Mouse (Mus musculus): Measurements from ENCODE around the gene 1110002E22Rik. TPM values are rescaled to one million over a fixed set of nuclear protein-coding genes. Genes with fewer than 3 reads are reported as not detected.

The 1110002E22Rik gene
- polyA plus RNA-seq, 1 experiment from 2014 or later, result 0.06 TPM

DNA sequence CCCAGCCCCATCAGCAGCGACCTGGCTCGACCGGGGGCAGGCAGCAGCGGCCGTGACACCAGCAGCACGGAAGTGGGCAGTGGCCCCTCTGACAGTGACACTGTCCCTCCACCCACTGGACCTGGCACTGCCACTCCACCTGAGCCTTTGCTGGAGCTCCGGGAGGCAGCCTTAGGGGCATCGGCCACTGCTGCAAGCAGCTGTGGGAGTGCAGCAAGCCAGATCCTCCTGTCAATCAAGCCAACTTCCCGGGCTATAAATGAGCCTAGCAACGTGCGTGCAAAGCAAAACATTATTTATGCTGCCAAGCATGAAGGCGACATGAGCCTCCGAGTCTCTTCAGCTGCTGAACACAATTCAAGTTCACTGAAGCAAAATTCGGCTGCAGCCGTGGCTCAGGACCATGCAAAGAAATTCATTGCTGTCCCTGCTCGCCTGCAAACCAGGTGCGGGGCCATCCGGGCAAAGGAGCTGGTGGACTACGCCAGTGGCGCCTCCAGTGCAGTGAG is 1.6 kb downstream of the 1110002E22Rik start:
- H3K4me3 ChIP-seq (replicated peaks), result no peak overlapping the region
- no peaks in the 10 kb centered on the region for H3K4me1 ChIP-seq (replicated peaks)
- no peaks in the 10 kb centered on the region for H3K36me3 ChIP-seq
- no peak for DNase-seq
- no peaks in the 10 kb centered on the region for H3K9me3 ChIP-seq (replicated peaks)
- no peak overlapping the region for H3K27ac ChIP-seq
- ATAC-seq (ENCODE audit: low read depth), result no peak
- H3K27me3 ChIP-seq, result no peaks in the 10 kb centered on the region
- H3K9ac ChIP-seq, result no peak overlapping the region
- H3K4me2 ChIP-seq, result no peak overlapping the region
- 78% methylated on average over 20 of the region's 20 CpGs for WGBS (ENCODE audit: insufficient replicate concordance)

DNA sequence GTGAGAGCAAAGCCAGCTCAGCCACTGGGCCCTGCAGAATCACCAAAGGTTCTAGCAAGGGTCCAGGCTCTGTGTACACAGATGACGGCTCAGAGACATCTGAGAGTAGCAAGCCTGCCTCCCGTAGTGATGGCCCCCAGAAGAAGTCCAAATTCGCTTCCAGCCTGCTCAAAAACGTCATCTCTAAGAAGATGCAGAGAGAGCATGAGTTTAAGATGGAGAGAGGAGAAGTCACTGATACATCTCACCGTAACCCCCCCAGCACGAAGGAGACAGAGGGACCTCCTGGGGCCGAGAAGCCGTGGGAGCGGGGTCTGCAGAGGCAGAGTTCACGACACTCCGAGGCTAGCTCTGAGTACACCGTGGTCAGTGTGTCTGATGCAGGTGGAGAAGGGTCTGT is 2.4 kb downstream of the 1110002E22Rik start, which contains the start of gene Gm5105:
TSS of gene Gm5105 (minus strand) at position 101 of the 400 bp plus-strand sequence.
- no peaks in the 10 kb centered on the region for H3K9me3 ChIP-seq (replicated peaks)
- H3K27ac ChIP-seq, result no peak within 1 kb of the TSS
- no peak within 1 kb of the TSS for H3K4me3 ChIP-seq (replicated peaks)
- no peaks in the 10 kb centered on the region for H3K4me1 ChIP-seq (replicated peaks)
- no peaks in the 10 kb centered on the region for H3K36me3 ChIP-seq
- DNase-seq (no peak), ATAC-seq (ENCODE audit: low read depth) (no peak)
- no peak within 1 kb of the TSS for H3K9ac ChIP-seq
- H3K27me3 ChIP-seq, result no peaks in the 10 kb centered on the region
- H3K4me2 ChIP-seq, result no peak within 1 kb of the TSS
- WGBS (ENCODE audit: insufficient replicate concordance), result 78% methylated on average over 12 of the region's 12 CpGs

DNA sequence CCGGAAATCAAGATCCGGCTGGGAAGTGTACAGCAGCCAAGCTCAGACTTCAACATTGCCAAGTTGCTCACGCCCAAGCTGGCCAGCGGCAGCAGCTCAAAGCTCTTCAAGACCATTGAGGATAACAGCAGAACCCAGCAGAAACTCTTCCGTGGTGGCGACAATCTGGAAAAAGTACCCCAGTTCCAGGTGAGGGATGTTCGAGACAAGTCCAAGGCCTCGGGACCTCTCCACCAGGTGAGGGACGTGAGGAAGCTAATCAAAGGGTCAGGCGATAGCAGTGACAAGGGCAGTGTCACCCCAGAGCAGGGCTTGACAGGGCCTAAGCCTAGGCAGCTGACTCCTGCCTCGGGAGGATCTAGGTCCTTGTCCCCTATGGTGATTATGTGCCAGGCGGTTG is 3.3 kb downstream of the 1110002E22Rik start:
- Histone ChIP-seq H3K27ac (no peak overlapping the region), H3K4me1 (replicated peaks) (no peaks in the 10 kb centered on the region), H3K4me3 (replicated peaks) (no peak overlapping the region), H3K36me3 (no peaks in the 10 kb centered on the region), H3K9ac (no peak overlapping the region), H3K9me3 (replicated peaks) (no peaks in the 10 kb centered on the region), H3K4me2 (no peak overlapping the region), H3K27me3 (no peaks in the 10 kb centered on the region)
- WGBS (ENCODE audit: insufficient replicate concordance), result 78% methylated on average over 12 of the region's 12 CpGs
- ATAC-seq (ENCODE audit: low read depth), result no peak
- no peak for DNase-seq

DNA sequence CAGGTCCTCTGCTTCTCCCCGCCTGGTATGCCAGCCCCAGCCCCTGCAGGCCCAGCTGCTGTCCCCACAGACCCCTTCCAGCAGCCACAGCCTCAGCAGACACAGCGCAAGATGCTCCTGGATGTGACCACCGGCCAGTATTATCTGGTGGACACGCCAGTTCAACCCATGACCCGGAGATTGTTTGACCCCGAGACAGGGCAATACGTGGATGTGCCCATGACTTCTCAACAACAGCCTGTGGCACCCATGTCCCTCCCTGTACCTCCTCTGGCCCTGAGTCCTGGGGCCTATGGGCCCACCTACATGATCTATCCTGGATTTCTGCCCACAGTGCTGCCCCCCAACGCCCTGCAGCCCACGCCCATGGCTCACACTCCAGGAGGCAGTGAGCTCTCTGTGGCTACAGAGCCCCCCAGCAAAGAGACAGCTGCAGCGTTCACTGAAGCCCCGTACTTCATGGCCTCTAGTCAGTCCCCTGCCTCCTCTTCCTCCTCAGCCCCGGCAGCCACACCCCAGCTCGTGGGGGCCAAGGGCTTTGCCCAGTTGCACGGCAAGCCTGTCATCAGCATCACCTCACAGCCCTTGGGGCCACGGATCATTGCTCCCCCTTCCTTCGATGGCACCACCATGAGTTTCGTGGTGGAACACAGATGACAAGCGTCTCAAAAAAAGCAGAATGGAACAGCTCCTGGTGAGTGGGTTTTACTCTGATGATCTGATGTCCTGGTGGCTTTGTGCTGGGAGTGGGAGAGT is 5.1 kb downstream of the 1110002E22Rik start:
- no peaks in the 10 kb centered on the region for H3K27me3 ChIP-seq
- H3K4me3 ChIP-seq (replicated peaks), result no peak overlapping the region
- H3K4me1 ChIP-seq (replicated peaks), result no peaks in the 10 kb centered on the region
- H3K9me3 ChIP-seq (replicated peaks), result no peaks in the 10 kb centered on the region
- H3K36me3 ChIP-seq, result no peaks in the 10 kb centered on the region
- H3K4me2 ChIP-seq, result no peak overlapping the region
- H3K27ac ChIP-seq, result no peak overlapping the region
- ATAC-seq (ENCODE audit: low read depth) (no peak), DNase-seq (no peak)
- H3K9ac ChIP-seq, result no peak overlapping the region
- WGBS (ENCODE audit: insufficient replicate concordance), result 64% methylated on average over 18 of the region's 18 CpGs

DNA sequence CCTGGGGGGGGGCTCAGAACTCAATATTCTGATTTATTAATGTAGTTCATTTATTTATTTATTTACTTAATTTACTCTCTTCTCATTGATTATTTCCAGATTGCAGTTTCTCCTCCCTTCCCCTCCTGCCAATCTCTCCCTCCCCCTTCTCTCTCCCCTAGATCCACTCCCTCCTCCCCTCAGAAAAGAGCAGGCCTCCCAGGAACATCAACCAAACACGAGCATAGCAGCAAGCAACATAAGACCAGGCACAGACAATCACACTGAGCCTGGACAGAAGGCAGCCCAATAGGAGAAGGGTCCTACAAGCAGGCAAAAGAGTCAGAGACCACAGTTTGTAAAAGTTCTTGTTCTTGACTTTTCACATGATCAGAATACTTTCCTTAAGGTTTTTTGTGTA is 6.2 kb downstream of the 1110002E22Rik start:
- ATAC-seq (ENCODE audit: low read depth) (no peak), DNase-seq (no peak)
- Histone ChIP-seq H3K4me1 (replicated peaks) (no peaks in the 10 kb centered on the region), H3K27me3 (no peaks in the 10 kb centered on the region), H3K27ac (no peak overlapping the region), H3K9me3 (replicated peaks) (no peaks in the 10 kb centered on the region), H3K9ac (no peak overlapping the region), H3K36me3 (no peaks in the 10 kb centered on the region), H3K4me2 (no peak overlapping the region), H3K4me3 (replicated peaks) (no peak overlapping the region)
- WGBS (ENCODE audit: insufficient replicate concordance), result 19% methylated on average over 1 of the region's 1 CpGs

DNA sequence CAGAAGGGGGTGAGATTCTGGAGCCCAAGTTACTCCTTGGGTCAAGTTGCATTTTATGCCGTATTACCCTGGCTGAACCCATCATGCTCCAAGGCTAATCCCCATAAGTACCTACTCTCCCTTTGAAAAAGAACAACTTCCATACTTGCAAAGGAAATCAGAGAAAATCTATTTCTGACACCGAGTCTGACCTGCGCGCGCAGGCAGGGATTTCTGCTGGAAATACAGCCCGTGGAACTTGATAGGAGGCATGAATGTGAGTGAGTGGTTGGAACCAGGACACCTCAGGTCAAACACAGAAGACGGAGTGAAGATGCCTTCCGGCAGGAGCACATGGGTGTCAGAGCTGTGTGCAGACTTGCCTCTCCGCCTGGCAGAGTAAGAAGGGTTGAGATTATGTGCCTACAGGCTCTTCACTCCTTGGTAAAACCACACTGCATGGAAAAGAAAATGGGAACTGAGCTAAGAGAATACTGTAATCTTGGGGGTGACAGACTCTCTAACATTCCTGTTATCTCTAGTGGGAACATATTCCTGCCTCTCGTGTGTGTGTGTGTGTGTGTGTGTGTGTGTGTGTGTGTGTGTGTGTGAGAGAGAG is 6.7 kb downstream of the 1110002E22Rik start:
- WGBS (ENCODE audit: insufficient replicate concordance), result 72% methylated on average over 10 of the region's 10 CpGs
- no peak overlapping the region for H3K27ac ChIP-seq
- ATAC-seq (ENCODE audit: low read depth), result no peak

DNA sequence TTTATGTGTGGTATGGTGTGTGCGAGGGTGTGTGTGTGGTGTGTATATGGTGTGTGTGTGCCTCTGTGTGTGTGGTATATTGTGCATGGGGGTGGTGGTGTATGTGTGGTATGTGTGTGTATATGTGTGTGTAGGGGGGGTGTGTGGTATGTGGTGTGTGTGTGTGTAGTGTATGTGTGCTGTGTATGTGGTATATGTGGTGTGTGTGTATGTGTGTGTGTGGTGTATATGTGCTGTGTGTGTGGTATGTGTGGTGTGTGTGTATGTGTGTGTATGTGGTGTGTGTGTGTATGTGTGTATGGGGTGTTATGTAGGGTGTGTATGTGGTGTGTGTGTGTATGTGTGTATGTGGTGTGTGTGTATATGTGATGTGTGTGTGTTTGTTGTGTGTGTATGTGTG is 9.4 kb downstream of the 1110002E22Rik start:
- ATAC-seq (ENCODE audit: low read depth) (no peak), DNase-seq (no peak)
- 74% methylated on average over 1 of the region's 1 CpGs for WGBS (ENCODE audit: insufficient replicate concordance)
- H3K9me3 ChIP-seq (replicated peaks), result no peaks in the 10 kb centered on the region
- H3K36me3 ChIP-seq, result no peaks in the 10 kb centered on the region
- H3K4me2 ChIP-seq, result no peak overlapping the region
- no peak overlapping the region for H3K4me3 ChIP-seq (replicated peaks)
- H3K4me1 ChIP-seq (replicated peaks), result no peaks in the 10 kb centered on the region
- H3K27me3 ChIP-seq, result no peaks in the 10 kb centered on the region
- H3K9ac ChIP-seq, result no peak overlapping the region
- H3K27ac ChIP-seq, result no peak overlapping the region

More for the DNA sequence above, 6.7 kb downstream of the 1110002E22Rik start:
- no peaks in the 10 kb centered on the region for H3K9me3 ChIP-seq (replicated peaks)
- no peaks in the 10 kb centered on the region for H3K27me3 ChIP-seq
- DNase-seq, result no peak
- H3K9ac ChIP-seq, result no peak overlapping the region
- no peak overlapping the region for H3K4me3 ChIP-seq (replicated peaks)
- no peaks in the 10 kb centered on the region for H3K4me1 ChIP-seq (replicated peaks)
- H3K36me3 ChIP-seq, result no peaks in the 10 kb centered on the region
- no peak overlapping the region for H3K4me2 ChIP-seq

DNA sequence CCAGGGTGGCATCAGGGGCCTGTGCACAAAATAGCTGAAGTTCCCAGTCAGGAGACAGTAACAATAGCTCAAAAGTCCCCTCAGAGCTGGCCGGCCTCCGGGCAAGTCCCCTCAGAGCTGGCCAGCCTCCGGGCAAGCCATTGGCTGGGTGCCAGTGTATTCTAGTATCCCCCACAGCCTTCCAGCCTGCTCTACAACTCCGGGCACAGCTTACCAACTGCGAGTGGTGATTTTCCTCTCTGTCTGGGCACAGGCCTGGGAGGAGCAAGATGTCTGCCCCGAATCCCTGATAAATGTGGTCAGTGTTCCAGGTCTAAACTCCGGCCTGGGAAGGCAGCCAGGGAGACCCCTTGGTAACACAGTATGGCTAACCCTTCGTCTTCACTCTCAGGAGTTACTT is 10.4 kb downstream of the 1110002E22Rik start:
- H3K27me3 ChIP-seq, result no peaks in the 10 kb centered on the region
- DNase-seq (no peak), ATAC-seq (ENCODE audit: low read depth) (no peak)
- no peaks in the 10 kb centered on the region for H3K36me3 ChIP-seq
- no peaks in the 10 kb centered on the region for H3K4me1 ChIP-seq (replicated peaks)
- H3K9me3 ChIP-seq (replicated peaks), result no peaks in the 10 kb centered on the region
- H3K4me3 ChIP-seq (replicated peaks), result no peak overlapping the region
- H3K27ac ChIP-seq, result no peak overlapping the region
- no peak overlapping the region for H3K9ac ChIP-seq
- WGBS (ENCODE audit: insufficient replicate concordance), result 65% methylated on average over 8 of the region's 8 CpGs
- H3K4me2 ChIP-seq, result no peak overlapping the region

DNA sequence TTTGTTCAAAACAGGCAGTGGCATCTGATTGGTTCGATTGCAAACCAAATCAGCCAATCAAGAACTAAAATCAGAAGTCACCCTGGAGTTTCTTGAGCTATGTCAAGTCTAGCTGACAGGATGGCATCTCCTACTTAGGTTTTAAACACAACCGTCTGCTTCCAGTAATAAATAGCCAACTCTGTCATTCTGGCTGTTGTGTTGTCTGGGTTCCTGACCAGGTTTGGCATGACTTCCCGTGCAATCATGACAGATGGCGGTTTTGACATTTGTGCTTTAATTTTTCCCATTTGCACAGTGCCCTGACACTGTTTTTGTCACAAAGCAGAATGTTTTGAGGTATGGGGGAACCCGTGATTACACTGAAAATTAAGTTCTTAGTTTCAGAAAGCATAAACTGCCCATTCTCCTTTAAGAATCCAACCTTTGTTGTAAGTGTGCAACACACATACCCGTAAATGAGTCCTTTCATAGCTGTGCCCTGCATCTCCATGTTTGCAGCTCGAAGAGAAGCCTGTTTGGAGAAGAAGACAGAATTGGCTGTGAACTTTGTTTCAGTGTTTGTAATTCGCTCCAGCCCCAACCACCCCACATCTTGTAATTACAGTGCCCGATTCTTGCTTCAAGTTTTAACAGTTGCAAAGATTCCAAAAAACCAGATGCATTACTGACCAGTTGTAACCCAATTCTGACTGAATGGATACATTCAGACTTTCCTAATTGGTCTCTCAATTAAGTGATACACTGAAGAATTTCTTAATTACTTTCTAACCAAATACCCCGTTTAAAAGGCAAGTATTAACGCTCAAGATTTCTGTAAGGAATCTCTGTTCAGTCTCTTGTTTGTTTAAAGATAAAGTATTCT is 12.9 kb downstream of the 1110002E22Rik start:
- DNase-seq (no peak), ATAC-seq (ENCODE audit: low read depth) (no peak)
- no peaks in the 10 kb centered on the region for H3K4me1 ChIP-seq (replicated peaks)
- H3K27me3 ChIP-seq, result no peaks in the 10 kb centered on the region
- H3K36me3 ChIP-seq, result no peaks in the 10 kb centered on the region
- H3K4me2 ChIP-seq, result no peak overlapping the region
- H3K27ac ChIP-seq, result no peak overlapping the region
- no peak overlapping the region for H3K4me3 ChIP-seq (replicated peaks)
- 58% methylated on average over 11 of the region's 11 CpGs for WGBS (ENCODE audit: insufficient replicate concordance)
- H3K9me3 ChIP-seq (replicated peaks), result no peaks in the 10 kb centered on the region
- H3K9ac ChIP-seq, result no peak overlapping the region

DNA sequence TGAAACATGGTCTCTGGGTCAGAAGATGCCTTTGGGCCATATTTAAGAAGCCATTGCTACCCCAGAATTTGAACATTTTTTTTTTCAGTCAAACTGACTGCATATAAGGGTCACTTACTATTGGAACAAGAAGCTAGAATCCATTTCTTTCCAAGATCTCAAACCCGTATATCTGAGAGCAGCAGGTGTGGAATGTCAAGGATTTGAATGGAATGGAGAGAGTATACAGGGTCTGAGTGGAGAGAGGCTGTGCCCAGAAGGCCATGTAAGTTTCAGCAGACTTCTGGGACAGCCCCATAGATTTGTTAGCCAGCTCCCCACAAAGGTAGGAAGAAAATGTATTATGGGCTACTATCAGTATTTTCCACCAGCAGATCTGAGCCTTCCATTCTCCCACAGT is 13.8 kb downstream of the 1110002E22Rik start:
- H3K9ac ChIP-seq, result no peak overlapping the region
- no peaks in the 10 kb centered on the region for H3K9me3 ChIP-seq (replicated peaks)
- ATAC-seq (ENCODE audit: low read depth), result no peak
- H3K36me3 ChIP-seq, result no peaks in the 10 kb centered on the region
- H3K27ac ChIP-seq, result no peak overlapping the region
- no peaks in the 10 kb centered on the region for H3K27me3 ChIP-seq
- 60% methylated on average over 1 of the region's 1 CpGs for WGBS (ENCODE audit: insufficient replicate concordance)
- no peak for DNase-seq
- H3K4me1 ChIP-seq (replicated peaks), result no peaks in the 10 kb centered on the region
- H3K4me2 ChIP-seq, result no peak overlapping the region
- no peak overlapping the region for H3K4me3 ChIP-seq (replicated peaks)

DNA sequence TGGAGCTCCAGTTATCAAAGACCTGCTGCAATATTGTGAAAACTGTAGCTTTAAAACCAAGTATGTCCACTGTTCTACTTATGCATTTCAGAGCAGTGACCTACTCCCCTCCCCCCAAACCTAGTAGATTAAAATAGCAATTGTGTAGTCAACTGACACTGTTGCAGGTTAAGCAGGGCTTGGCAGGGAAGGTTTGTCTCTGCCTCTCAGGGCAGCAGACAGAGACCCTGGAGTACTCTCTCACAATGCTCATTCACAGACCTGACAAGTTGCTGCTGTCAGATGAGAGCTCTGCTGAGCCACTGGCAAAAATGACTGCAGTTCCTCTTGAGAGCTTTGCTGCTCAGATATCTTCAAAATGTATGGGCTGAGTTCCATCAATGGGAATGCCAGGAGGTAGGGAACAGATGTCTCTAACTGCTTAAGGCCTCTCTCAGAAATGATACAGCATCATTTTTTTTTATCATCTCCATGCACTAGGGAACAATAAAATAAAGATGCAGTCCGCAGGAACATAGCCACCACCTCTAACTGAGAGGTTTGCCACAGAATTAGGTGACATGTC is 18.3 kb downstream of the 1110002E22Rik start:
- Histone ChIP-seq H3K27ac (no peak overlapping the region), H3K4me3 (replicated peaks) (no peak overlapping the region), H3K4me1 (replicated peaks) (no peaks in the 10 kb centered on the region), H3K9me3 (replicated peaks) (no peaks in the 10 kb centered on the region), H3K36me3 (no peaks in the 10 kb centered on the region), H3K27me3 (no peaks in the 10 kb centered on the region), H3K4me2 (no peak overlapping the region), H3K9ac (no peak overlapping the region)
- no peak for DNase-seq
- ATAC-seq (ENCODE audit: low read depth), result no peak
- WGBS (ENCODE audit: insufficient replicate concordance), result 77% methylated on average over 1 of the region's 1 CpGs

Data from liver, embryonic 13.5 days (tissue).